Mouse (Mus musculus) neural tube, embryonic 11.5 days (tissue): ENCODE data around the gene Ube2o. TPM values are rescaled to one million over a fixed set of nuclear protein-coding genes. Genes with fewer than 3 reads are reported as not detected.

Source experiments
- ATAC-seq: fragments of 200-750 bp; cut with Nextera tagmentation; 2 replicates; pipeline ENCODE4 v1.8.0; 2017; ENCODE audit warnings: moderate number of reproducible peaks, mild to moderate bottlenecking, moderate TSS enrichment, moderate library complexity; ENCODE audit not compliant: insufficient read depth, low FRiP score, low TSS enrichment
- DNase-seq: peaks from one replicate; pipeline ENCODE4 v3.0.0-alpha.2; 2015; ENCODE audit warnings: low spot score
- H3K27ac ChIP-seq: fragments of 300-500 bp; sonication (generic); 2 replicates; pipeline ENCODE4 v1.5.1; 2014; ENCODE audit warnings: low read depth, mild to moderate bottlenecking, low read length
- H3K27me3 ChIP-seq: fragments of 300-500 bp; sonication (generic); 2 replicates; pipeline ENCODE4 v1.6.1; 2014; ENCODE audit warnings: mild to moderate bottlenecking, low read length, mixed read lengths; ENCODE audit not compliant: control insufficient read depth, insufficient read depth
- H3K36me3 ChIP-seq: fragments of 300-500 bp; sonication (generic); 2 replicates; pipeline ENCODE4 v1.6.1; 2014; ENCODE audit warnings: mild to moderate bottlenecking, low read length, moderate library complexity, mixed read lengths; ENCODE audit not compliant: control insufficient read depth, insufficient read depth
- H3K4me1 ChIP-seq: fragments of 300-500 bp; sonication (generic); 2 replicates; pipeline ENCODE4 v1.6.1; 2014; ENCODE audit warnings: low read length, mixed read lengths; ENCODE audit not compliant: control insufficient read depth, insufficient read depth
- H3K4me2 ChIP-seq: fragments of 300-500 bp; sonication (generic); 2 replicates; pipeline ENCODE4 v1.6.1; 2014; ENCODE audit warnings: low read depth, mild to moderate bottlenecking, moderate library complexity
- H3K4me3 ChIP-seq: fragments of 300-500 bp; sonication (generic); 2 replicates; pipeline ENCODE4 v1.5.1; 2014; ENCODE audit warnings: low read depth, low read length
- H3K9ac ChIP-seq: fragments of 300-500 bp; sonication (generic); 2 replicates; pipeline ENCODE4 v1.6.1; 2014; ENCODE audit warnings: mild to moderate bottlenecking, low read length
- H3K9me3 ChIP-seq: fragments of 300-500 bp; sonication (generic); 2 replicates; pipeline ENCODE4 v1.6.1; 2016; ENCODE audit warnings: low read length; ENCODE audit not compliant: control insufficient read depth
- WGBS: fragments of 180-500 bp; shearing (Covaris S2); extraction: QIAGEN DNeasy Blood & Tissue Kit; methylation state at CpG from one replicate; pipeline ENCODE4 v1.1.7; 2014; 5-methylcytosine and 5-hydroxymethylcytosine counted together
- polyA plus RNA-seq: library from polyadenylated mRNA; unstranded; fragments of >200 nt; fragmentation: Nextera tagmentation; extraction: Ambion mirVana; gene quantifications from 2 replicates; pipeline ENCODE4 v1.2.1, GENCODE M21; 2014

Gene Ube2o
- polyA plus RNA-seq, 1 experiment from 2014 or later, result 29.1 TPM

DNA sequence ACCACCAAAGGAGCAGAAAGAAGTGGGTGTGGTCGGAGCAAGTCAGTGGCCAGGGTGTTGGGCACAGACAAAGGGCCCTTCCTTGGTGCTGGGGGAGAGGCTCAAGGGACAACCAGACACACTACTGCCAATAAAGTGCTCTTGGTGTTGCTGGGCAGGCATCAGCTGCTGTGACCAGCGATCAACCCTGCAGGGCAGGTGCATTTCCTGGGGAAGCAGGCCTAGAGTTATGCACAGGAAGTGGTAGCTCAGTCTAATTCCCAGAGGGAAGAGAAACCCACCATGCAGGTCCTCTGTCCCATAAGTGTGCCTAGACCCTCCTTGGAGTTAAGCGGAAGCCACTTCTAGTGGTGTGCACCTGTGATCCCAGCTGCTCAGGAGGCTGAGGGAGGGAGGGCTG is 26.5 kb upstream of the Ube2o start:
- H3K27ac ChIP-seq, result no peak overlapping the region
- DNase-seq (no peak), ATAC-seq (no peak)
- WGBS, result 85% methylated on average over 3 of the region's 3 CpGs
- H3K4me1 ChIP-seq, result no peaks in the 10 kb centered on the region
- H3K27me3 ChIP-seq, result no peaks in the 10 kb centered on the region
- no peak overlapping the region for H3K9ac ChIP-seq
- no peak overlapping the region for H3K4me3 ChIP-seq
- H3K9me3 ChIP-seq, result no peaks in the 10 kb centered on the region
- H3K4me2 ChIP-seq, result no peak overlapping the region
- H3K36me3 ChIP-seq, result no peaks in the 10 kb centered on the region

DNA sequence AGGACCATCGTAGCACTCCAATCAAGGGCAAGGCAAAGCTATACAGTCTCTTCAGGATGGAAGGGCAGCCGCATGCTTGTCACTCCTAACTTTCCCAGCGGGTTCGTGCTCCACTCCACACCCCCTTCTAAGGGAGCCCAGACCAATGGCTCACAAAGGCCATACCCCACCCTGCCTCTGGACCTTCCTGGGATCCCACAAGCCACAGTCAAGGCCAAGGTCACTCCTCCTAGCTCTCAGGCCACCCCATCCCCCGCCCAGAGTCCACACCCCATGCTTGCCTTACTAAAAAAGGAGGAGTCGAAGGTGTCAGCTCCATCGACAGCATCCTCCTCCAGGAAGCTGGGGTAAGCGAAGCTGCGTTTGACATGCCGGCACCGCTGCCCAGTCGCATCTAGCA is 22.9 kb upstream of the Ube2o start:
- no peaks in the 10 kb centered on the region for H3K9me3 ChIP-seq
- DNase-seq (no peak), ATAC-seq (no peak)
- no peaks in the 10 kb centered on the region for H3K4me1 ChIP-seq
- H3K27me3 ChIP-seq, result no peaks in the 10 kb centered on the region
- WGBS, result 87% methylated on average over 12 of the region's 12 CpGs
- H3K4me3 ChIP-seq, result no peak overlapping the region
- no peak overlapping the region for H3K9ac ChIP-seq
- no peaks in the 10 kb centered on the region for H3K36me3 ChIP-seq
- H3K4me2 ChIP-seq, result no peak overlapping the region
- H3K27ac ChIP-seq, result no peak overlapping the region

DNA sequence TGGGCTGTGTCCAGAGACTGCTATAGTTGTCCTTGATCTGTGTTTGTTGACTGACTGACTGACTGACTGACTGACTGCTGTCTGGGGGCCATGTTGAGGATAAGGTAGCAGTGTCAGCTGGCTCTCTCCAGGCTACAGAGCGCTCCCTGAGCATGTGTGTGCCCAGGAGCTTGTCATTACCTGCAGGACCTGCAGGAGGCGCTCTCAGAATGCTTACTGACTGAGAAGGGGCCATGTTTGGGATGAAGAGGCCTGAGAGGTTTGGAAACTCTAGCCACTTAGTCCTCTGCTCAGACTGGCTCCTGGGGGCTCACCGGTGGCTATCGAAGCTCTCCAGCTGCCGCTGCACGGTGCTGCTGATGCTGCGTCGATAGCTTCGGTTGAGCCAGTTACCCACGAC is 22.1 kb upstream of the Ube2o start:
- WGBS, result 90% methylated on average over 10 of the region's 10 CpGs
- peak; percentile 33 for DNase-seq
- no peak overlapping the region for H3K4me2 ChIP-seq
- H3K4me1 ChIP-seq, result no peaks in the 10 kb centered on the region
- no peaks in the 10 kb centered on the region for H3K9me3 ChIP-seq
- no peaks in the 10 kb centered on the region for H3K36me3 ChIP-seq
- H3K9ac ChIP-seq, result no peak overlapping the region
- no peak overlapping the region for H3K27ac ChIP-seq
- no peak overlapping the region for H3K4me3 ChIP-seq
- ATAC-seq, result no peak
- H3K27me3 ChIP-seq, result no peaks in the 10 kb centered on the region

DNA sequence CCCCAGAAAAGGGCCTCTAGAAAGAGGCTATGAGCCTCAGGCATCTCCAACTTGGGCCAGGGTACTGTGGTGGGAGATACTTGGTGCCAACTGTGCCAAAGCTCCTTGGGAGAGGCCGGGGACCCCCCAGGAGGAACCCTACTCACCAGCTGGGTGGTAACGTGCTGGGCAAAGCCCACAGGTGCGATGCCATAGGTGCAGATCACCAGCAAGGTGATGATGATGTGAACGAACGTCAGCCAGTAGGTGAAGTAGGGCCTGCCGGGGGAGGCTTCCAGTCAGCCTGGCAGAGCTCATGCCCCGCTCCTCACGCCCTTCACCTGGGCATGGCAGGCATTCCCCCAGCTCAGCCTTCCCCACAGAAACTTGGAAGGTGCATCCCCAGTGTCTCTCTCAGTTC is 20.8 kb upstream of the Ube2o start:
- no peak overlapping the region for H3K9ac ChIP-seq
- WGBS, result 88% methylated on average over 8 of the region's 8 CpGs
- ATAC-seq (no peak), DNase-seq (no peak)
- H3K36me3 ChIP-seq, result no peaks in the 10 kb centered on the region
- H3K9me3 ChIP-seq, result no peaks in the 10 kb centered on the region
- no peaks in the 10 kb centered on the region for H3K27me3 ChIP-seq
- no peak overlapping the region for H3K4me2 ChIP-seq
- no peak overlapping the region for H3K27ac ChIP-seq
- no peak overlapping the region for H3K4me3 ChIP-seq
- no peaks in the 10 kb centered on the region for H3K4me1 ChIP-seq

DNA sequence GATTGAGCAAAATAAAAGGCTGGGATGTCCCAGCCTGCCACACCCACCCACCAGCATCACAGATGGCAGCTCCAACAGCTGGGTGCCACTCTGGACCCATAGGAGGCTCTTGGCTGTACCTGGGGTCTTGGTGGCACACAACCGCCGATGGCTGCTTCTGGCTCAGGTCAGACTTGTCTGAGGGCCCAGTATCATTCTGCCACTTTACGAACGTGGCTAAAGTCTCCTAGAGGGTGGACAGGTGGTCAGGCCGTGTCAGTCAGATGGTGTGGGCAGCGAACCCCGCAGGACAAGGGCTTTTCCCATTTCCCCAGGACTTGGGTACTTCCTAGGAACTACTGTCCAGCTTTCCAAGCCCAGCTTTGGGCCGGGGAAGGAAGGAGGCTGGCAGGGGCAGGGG is 19.9 kb upstream of the Ube2o start:
- Histone ChIP-seq H3K9ac (no peak overlapping the region), H3K4me3 (no peak overlapping the region), H3K4me2 (no peak overlapping the region), H3K27me3 (no peaks in the 10 kb centered on the region), H3K4me1 (no peaks in the 10 kb centered on the region), H3K9me3 (no peaks in the 10 kb centered on the region), H3K27ac (no peak overlapping the region), H3K36me3 (no peaks in the 10 kb centered on the region)
- WGBS, result 89% methylated on average over 8 of the region's 8 CpGs
- ATAC-seq, result no peak
- DNase-seq, result no peak

- Histone ChIP-seq H3K9me3 (no peaks in the 10 kb centered on the region), H3K4me2 (no peak overlapping the region), H3K4me3 (no peak overlapping the region), H3K36me3 (no peaks in the 10 kb centered on the region), H3K4me1 (no peaks in the 10 kb centered on the region), H3K27ac (no peak overlapping the region), H3K27me3 (no peaks in the 10 kb centered on the region), H3K9ac (no peak overlapping the region)
- ATAC-seq (no peak), DNase-seq (no peak)
- 92% methylated on average over 15 of the region's 15 CpGs for WGBS
These were observed 18.0 kb upstream of the Ube2o start for GRCm38 (mm10) chr11:116599230-116599629.

GRCm38 (mm10) chr11:116598193-116598592 is 16.9 kb upstream of the Ube2o start:
- H3K27me3 ChIP-seq, result no peaks in the 10 kb centered on the region
- no peaks in the 10 kb centered on the region for H3K9me3 ChIP-seq
- ATAC-seq (no peak), DNase-seq (no peak)
- H3K4me3 ChIP-seq, result no peak overlapping the region
- no peaks in the 10 kb centered on the region for H3K36me3 ChIP-seq
- H3K4me1 ChIP-seq, result no peaks in the 10 kb centered on the region
- WGBS, result 94% methylated on average over 8 of the region's 8 CpGs
- no peak overlapping the region for H3K4me2 ChIP-seq
- no peak overlapping the region for H3K9ac ChIP-seq
- H3K27ac ChIP-seq, result no peak overlapping the region

DNA sequence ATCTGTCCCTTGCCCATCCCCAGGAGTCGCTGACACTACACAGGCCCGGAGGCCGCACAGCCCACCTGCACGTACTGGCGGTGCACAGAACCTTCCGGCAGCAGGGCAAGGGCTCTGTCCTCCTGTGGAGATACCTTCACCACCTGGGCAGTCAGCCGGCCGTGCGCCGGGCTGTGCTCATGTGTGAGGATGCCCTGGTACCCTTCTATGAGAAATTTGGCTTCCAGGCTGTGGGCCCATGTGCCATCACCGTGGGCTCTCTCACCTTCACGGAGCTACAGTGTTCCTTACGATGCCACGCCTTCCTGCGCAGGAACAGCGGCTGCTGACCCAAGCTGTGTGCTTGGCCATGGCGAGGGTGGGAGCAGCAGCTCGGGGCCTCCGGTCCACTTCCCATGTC is 15.5 kb upstream of the Ube2o start:
- WGBS, result 90% methylated on average over 19 of the region's 19 CpGs
- H3K9me3 ChIP-seq, result no peaks in the 10 kb centered on the region
- no peaks in the 10 kb centered on the region for H3K36me3 ChIP-seq
- no peaks in the 10 kb centered on the region for H3K4me1 ChIP-seq
- no peak for ATAC-seq
- DNase-seq, result no peak
- H3K27ac ChIP-seq, result no peak overlapping the region
- no peak overlapping the region for H3K9ac ChIP-seq
- H3K27me3 ChIP-seq, result no peaks in the 10 kb centered on the region
- H3K4me3 ChIP-seq, result no peak overlapping the region
- no peak overlapping the region for H3K4me2 ChIP-seq

- Histone ChIP-seq H3K4me1 (no peaks in the 10 kb centered on the region), H3K9me3 (no peaks in the 10 kb centered on the region), H3K36me3 (no peaks in the 10 kb centered on the region), H3K4me3 (no peak overlapping the region), H3K9ac (no peak overlapping the region), H3K27me3 (no peaks in the 10 kb centered on the region), H3K27ac (no peak overlapping the region), H3K4me2 (no peak overlapping the region)
- WGBS, result 72% methylated on average over 4 of the region's 4 CpGs
- no peak for DNase-seq
- ATAC-seq, result no peak
These were observed 12.1 kb upstream of the Ube2o start for GRCm38 (mm10) chr11:116593345-116593744.
